Mouse (Mus musculus) layer of hippocampus, postnatal 25 days (tissue): ENCODE data around the gene Ulk4. TPM values are rescaled to one million over a fixed set of nuclear protein-coding genes. Genes with fewer than 3 reads are reported as not detected.

ENCODE experiments used
- DNase-seq, 2 experiments: peaks; one replicate each; pipeline ENCODE4 v3.0.0; 2022; ENCODE audit warnings: mixed read lengths in 2 of 2, low spot score in 1 of 2; ENCODE audit errors: extremely low spot score in 1 of 2
- total RNA-seq, 2 experiments: library from RNA; stranded (reverse); gene quantifications; 2 replicates each; pipeline ENCODE4 v1.2.3; 2021

The Ulk4 gene
- total RNA-seq, 2 experiments from 2014 or later: 7.4 to 8.6 TPM

DNA sequence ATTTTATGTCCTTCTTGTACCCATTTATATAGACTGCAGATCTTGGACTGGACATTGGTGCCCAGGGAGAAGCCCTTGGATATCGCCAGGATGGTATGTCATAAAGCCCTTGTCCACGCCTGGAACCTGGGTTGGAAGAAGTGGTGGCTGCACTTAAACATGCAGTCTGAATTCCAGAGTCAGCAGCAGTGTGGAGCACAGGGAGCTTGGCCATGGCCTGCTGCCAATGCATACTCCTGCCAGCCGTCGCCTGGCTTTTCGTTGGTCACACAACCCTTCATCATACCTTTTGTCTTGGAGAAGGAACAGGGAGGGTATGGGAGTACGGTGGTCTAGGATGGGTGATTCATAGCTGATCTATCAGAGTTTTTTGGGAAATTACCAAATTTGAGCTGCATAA is 318.4 kb downstream of the Ulk4 start:
- DNase-seq: no peak

DNA sequence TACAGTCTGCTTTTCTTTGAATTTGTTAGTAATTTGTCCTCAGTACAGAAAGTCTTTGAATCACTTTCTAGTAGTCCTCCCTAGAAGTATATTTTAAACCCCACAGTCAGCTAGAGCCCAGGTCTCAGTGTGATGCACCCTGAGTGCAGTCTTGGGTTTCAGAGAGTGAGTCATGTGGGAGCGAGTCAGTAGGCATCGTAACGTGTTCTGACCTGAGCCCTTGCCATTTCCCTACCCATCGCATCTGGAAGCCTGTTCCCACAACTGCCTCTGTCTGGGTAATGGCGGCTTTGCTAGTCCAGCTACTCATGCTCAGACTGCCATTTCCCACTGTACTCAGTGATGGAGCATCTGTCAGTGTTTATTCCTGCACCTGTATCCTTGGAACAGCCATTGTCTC is 318.9 kb downstream of the Ulk4 start:
- DNase-seq: no peak

DNA sequence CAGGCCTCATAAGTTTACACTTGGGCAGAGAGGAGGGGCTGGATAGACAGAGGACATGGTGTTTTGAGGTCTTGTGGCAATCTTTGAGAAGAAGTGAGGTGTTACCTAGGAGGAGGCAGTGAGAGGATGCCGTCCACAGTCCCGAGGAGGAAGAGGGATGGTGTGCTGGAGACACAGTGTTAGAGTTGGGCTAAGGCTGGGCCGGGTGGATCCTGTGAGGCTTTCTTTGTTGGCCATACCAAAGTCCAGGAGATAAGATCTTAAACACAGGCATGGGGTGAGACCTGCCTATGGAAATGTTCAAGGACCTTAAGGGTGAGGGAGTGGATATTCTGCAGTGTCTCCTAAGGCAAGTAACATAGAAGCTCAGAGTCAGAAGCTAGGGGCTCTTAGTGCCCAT is 325.1 kb downstream of the Ulk4 start:
- DNase-seq: no peak

DNA sequence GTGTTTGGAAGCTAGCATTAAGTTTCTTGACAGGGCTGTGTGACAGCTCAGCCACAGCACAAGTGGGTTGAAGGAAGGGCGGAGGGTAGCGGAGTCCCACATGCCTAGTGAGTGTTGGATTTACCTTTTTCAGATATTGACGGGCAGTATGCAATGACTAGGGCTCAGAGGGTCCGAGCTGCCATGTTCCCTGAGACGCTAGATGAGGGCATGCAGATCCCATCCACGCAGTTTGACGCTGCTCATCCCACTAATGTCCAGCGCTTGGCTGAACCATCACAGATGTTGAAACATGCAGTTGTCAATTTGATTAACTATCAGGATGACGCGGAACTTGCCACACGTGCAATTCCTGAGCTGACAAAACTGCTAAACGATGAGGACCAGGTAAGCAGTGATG is 326.2 kb downstream of the Ulk4 start:
- DNase-seq: no peak

DNA sequence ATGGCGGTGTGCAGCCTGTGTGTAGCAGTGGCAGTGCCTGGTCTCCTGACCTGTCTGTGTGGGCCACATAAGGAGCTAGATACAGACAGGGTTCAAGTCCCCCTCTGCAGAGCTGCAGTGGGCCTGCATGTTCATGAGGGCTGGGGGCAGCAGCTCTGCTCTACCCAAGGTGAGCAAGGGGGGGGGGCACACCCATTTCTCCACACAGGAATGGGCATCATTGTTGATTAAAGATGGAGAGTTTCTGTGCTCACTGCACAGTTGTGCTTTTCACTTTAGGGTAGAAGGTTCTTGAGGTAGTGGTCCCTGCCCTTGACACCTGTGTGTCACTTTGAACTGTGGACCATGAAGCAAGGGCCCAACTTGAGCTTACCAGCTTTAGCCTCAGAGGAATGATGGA is 328.2 kb downstream of the Ulk4 start:
- no peak for DNase-seq

DNA sequence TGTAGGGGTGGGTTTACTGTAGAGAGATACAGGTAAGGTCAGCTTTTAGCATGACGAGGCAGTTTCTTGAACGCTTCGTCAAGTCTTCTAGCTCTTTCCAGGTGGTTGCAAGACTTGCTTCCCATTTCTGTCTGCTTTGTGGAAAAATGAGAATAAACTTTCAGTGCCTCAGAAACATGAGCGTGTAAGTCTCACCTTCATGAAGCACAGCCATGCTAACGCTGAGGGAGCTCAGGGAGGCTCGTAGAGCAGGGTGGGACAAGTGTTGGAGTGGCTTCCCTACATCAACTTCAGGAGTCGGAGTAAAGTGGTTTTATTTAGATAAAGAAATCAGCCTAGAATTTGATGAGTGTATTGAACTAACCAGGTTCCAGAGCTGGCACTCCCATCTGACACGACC is 330.9 kb downstream of the Ulk4 start:
- DNase-seq: no peak

DNA sequence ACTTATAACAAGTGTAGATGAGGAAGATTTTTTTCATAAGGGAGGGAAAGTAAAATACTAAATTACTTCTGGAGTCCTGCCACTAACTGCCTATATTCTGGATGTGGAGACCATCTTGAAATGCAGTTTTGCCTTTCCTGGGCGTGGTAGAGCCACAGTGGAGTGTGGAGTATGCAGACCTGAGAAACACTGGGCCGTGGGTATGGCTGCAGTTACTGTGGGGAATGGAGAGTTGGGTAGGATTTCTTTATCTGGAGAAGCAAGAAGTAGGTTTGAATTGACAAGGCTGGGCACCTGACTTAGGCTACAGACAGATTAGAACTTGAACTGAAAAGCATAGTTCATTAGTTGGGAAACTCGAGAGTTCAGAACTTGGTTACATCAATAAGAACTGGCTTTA is 332.8 kb downstream of the Ulk4 start:
- DNase-seq: no peak

DNA sequence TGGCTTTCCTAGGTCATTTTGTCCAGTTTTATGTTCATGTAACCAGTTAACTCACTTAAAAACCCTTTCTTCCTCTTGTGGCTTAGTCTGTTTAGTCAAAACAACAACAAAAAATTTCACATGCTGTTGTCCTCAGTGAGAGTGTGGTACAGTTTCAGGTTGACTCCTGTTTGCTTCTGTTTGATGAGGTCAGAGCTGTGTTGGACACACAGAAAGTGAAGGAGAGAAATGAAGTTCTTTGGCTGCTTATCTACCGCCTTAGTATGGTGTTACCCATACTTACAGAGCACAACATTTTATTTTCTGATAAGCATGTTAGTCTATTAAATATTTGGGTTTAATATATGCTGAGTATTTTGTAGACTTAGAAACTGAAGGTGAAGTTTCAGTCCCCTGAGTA is 333.2 kb downstream of the Ulk4 start:
- DNase-seq: no peak

DNA sequence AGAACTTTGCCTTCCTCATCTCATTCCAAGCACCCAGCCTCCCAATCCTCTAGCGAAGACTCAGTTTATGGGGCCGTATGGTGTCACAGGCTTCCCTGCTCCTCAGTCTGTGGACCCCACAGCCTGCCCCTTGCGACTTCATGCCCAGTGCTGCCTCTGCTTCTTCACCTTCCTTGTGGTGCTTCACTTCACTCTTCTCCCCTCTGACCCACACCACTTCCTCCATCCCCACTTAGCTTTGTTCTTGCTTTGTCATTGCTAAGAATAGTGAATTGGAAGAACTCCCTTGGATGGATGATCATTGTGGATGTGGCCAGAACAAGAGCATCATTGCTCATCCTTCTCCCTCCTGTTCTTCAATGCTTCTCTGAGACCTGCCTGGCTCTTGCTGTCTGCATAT is 336.1 kb downstream of the Ulk4 start:
- no peak for DNase-seq

DNA sequence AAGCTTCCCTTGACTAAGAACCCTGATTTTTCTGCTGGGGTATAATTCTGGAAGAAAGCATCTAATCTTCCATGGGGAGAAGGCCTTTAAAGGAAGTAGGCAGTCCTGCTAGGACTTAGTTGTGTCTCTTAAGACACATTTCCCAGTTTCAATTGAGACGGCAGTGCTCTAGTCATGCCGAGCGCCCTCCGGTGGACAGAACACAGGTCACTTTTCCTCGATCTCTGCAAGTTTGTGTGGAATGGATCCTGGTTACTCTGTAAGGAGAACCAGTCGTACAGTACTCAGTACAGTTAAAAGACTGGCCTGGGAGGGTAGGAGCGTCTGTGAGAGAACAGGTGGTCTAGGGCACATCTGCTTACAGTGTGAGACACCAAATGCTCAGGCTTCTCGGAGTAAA is 340.6 kb downstream of the Ulk4 start:
- DNase-seq: peak; percentile 41 to 66

DNA sequence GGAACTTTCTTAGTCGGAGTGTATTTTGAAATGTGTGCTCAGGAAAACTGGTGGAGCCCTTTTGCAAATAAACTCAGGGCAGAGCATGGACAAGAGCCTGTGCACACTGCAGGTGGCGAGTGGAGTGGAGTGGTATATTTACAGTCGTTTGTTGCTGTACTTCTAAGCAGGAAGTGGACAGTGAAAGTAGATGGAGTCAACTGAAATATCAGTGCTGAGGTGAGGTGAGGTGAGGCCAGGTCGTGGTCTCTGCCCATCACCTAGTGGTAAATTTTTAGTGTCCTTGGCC is 341.4 kb downstream of the Ulk4 start:
- DNase-seq: no peak

DNA sequence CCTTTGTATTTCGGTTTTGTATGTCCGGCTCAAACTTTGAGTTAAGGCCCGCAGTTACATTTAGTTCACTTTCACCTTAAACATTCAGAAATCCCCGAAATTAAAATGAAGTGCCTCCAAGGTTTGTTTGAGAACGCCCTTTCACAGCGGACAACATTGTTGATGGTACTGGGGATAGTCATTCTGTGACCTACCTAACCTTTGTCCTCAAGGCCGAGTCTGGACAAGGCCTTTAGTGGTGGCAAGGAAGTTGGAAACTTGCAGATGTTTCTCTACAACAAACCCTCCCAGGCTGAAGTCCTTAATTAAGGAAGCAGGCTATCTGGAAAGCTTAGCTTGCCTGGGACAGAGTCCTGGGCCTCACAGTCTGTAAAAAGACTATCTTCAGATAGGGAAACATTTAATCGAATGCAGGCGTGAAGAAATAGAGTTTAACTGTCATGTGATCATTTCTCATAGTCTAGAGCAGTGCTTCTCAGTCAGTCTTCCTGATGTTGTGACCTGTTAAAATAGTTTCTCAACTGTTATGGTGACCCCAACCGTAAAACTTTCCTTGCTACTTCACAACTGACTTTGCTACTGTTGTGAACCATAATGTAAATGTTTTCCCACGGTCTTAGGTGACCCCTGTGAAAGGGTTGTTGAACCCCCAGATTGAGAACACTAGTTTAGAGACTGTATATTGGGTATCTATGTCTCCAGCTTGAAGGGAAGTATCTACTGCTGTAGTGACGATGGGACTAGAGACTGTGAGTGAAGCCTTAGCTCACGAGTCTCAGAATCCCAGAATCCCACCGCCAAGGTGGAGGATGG is 342.0 kb downstream of the Ulk4 start:
- no peak for DNase-seq

DNA sequence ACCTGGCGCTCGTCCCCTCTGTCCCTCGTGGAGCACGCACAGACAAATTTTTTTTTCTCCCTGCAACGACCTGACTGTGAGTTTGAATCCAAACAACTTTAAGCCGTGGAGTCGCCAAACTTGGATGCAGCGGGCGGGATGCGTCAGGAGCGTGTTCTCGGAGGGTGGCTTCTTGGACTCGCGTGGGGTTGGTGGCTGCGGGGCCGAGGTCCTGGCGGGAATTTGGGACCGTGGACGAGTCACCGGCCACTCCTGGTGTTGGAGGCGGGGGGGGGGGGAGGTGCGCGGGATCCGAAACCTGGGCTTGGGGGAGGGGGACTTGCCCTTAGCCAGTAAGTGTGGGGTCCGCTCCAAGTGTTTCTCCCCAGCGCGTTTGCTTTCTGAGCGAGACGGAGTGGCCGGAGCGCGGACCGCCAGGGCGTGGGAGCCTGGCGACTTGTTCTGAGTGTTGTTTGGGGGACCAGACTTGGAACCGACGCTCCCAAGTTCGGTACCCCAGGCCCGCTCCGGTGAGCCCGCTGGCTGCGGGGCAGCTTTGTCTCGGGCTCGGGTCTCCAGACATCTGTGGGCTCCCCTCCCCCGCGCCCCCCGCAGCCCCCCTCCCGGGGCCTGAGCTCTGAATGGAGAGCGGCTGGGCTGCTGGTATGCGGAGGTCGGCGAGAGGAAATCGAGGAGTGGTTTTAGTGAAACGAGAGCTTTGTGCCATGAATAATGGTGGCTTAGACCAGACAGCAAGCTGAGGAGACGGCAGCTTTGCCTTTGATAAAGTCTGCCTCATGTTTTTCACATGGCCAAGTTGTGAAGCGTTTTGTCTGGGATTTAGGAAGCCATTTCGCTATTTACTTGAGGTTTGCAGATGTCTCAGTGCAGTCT is 342.9 kb downstream of the Ulk4 start:
- DNase-seq: peak; percentile 20 to 35

DNA sequence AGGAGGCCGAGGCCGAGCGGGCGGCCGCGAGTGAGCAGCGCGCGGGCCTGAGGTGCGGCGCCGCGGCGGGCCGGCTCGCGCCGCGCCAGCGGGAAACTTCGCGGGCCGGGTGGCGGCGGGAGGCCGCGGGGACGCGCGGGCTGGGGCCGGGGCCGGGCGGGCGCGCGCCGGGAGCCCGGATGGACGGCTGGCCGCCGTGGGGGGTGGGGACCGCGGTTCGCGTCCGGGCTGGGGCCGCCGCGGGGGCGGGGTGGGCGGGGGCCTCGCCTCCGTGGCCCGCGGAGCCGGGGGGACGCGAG is 343.5 kb downstream of the Ulk4 start:
- DNase-seq: no peak

DNA sequence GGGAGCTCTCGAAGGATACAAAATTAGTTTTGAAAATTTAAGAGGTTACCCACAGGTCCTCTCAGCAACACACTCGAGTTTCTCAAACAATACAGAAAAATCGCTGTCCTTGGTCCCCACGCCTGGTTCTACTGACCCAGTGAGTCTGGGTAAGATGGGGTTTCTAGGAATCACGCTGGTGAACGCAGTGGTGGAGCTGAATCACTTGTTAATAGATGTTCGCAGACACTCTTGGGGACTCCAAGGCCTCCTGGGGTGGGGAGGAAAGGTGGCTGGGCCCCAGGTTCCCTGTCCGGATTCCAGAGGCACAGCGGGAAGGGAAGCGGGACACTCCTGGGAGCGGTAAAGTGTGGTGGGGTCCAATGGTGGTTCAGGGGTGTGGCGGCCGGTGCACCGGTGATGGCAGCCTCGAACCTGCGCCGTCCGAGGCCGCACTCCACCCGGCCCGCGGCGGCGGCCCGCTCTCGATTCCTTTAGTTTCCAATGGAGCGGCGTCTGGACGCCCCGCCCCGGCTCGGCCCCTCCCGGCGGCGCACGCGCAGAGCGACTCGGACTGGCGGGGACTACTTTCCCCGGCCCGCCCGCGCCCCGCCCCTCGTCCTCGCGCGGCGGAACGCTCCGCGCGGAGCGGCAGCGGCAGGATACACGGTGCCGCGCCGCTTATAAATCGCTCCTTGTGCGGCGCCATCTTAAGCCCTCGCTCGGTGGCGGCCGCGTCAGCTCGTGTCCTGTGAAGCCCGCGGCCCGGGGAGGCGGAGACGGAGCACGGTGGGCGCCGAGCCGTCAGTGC is 344.0 kb downstream of the Ulk4 start:
- DNase-seq: peak; percentile 92 to 93

DNA sequence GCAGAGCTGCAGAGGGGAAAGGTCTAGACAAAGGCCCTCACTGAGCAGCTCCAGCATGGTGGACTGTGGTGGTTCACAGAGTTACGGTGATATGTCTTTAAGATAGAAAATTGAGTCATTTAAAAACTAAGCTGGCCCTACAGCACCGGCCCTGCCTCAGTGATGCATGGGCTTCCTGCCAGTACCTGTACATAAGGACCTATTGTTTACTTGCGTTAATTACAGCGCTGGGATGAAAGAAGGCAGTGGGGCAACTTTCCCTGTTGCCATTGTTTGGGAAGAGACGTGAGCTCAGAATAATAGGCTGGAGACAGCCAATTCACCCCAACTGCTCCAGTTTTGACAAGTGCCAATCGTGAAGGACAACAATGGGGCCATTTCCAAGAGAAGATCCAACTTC is 344.6 kb downstream of the Ulk4 start:
- no peak for DNase-seq

DNA sequence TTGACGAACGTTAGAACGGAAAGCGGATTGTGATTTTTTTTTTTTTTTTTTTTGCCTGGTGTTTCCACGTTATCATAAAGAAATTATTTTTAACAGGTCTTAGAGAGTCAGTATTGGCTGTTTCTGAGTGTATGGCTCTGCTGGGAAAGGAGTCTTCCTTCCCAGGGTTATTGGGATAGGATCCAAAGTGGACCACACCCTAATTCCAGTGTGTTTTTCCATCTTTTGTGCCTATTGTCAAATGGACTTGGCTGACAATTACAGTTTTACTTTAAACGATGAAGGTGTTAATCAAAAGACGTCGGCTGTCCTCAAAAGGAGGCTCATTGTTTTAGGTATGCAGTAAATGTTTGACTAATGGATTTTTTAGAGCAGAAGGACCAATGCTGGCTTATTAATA is 346.2 kb downstream of the Ulk4 start:
- no peak for DNase-seq

DNA sequence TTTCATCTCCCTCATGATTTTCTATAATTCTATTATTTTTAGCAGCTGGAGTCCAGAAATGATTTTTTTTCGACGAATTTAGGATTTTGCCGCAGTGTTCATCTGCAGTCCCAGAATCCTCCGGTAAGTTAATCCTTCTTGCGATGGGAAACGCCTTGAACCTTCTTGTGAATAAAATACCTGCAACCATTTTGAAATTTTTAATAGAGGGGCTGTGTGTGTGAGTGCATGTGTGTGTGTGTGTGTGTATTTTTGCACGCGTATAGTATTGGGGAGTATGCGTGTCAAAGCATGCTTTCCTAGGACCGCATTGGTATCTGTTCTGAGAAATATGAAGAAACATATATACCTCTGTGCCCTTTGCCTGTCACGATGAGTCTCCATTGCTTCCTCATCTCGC is 347.0 kb downstream of the Ulk4 start:
- no peak for DNase-seq

DNA sequence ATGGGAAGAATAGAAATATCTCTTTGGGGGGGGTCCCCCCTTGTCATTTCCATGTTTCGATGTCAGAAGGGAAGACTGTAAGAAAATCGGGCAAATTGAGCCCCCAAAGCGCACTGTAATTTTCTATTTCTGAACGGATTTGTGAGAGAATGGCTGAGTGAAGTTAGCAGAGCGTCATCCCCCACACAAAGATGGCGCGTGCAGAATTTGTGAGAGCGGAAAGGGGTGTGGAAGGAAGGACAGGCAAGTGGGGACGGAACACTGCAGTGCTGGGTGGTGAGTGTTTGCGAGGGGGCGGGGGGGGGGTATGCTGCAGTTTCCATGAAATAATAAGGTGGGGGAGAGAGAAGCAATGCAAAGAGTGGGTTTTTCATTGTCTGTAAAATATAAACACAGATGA is 347.9 kb downstream of the Ulk4 start, which contains the start of gene Ctnnb1:
Gene Ctnnb1 (plus strand): TSS at position 136 of the 400 bp plus-strand sequence.
- no peak for DNase-seq

DNA sequence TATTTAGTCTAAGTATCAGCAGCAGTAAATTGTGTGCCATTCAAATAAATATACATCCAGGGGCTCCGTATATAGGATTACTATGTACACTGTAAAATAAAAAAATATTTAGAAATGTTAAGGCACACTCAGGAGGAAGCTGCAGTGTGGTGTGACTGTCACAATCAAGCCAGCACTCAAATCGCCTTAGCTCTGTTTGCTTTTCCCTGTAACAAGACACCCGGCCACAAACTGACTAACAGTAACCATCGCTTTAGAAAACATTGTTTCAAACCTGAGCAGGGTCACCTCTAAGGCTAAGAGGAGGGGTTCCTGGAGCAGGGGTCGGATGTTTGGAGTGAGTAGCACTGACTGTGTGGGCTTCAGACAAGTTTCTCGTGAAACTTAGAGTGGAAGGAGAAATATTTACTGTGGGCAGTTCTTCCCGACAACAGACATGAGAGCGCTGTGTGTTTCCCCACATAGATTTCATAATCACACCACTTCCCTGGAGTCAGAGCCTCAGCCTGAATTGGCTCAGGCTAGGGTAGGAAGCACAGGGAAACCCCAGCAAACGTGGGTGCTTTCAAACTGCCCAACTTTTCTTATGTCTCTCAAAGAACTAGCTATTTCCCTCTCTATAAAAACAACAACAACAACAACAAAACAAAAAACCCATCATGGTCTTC is 349.9 kb downstream of the Ulk4 start:
- no peak for DNase-seq

DNA sequence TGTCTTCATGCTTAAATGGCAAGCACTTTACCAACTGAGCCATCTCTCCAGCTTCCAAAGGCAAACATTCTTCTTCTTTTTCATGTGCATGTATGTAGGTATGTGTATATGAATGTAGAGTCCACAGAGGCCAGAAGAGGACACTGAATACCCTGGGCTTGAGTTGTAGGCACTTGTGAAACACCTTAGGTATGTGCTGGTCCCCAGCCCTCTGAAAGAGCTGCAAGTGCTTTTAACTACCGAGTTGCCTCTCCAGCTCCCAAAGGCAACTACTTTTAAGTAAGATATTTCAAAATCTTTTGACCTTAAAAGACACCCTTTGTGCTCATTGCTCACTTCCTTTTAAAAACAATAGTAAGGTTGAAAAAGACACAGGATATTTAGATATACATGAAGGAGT is 350.9 kb downstream of the Ulk4 start:
- DNase-seq: no peak
